Mouse (Mus musculus) forebrain, embryonic 11.5 days (tissue): ENCODE results near the gene Yeats2. TPM values are rescaled to one million over a fixed set of nuclear protein-coding genes. Genes with fewer than 3 reads are reported as not detected.
A peak's percentile ranks its signal among the peaks of the same experiment; 100 is the strongest.

ENCODE experiments used
- ATAC-seq: fragments of 200-750 bp; cut with Nextera tagmentation; replicated peaks from 2 replicates; pipeline ENCODE4 v1.8.0; 2017; ENCODE audit warnings: moderate TSS enrichment; ENCODE audit not compliant: low FRiP score
- DNase-seq: peaks from one replicate; pipeline ENCODE4 v3.0.0-alpha.2; 2017; ENCODE audit warnings: low spot score
- H3K27ac ChIP-seq: fragments of 300-500 bp; sonication (generic); 2 replicates; pipeline ENCODE4 v1.5.1; 2014; ENCODE audit warnings: low read depth, low read length
- H3K27me3 ChIP-seq: fragments of 300-500 bp; sonication (generic); 2 replicates; pipeline ENCODE4 v1.6.1; 2014; ENCODE audit warnings: mild to moderate bottlenecking, low read length, mixed read lengths; ENCODE audit not compliant: control insufficient read depth, insufficient read depth
- H3K36me3 ChIP-seq: fragments of 300-500 bp; sonication (generic); 2 replicates; pipeline ENCODE4 v1.6.1; 2014; ENCODE audit warnings: mild to moderate bottlenecking, low read length, moderate library complexity, mixed read lengths; ENCODE audit not compliant: control insufficient read depth, insufficient read depth
- H3K4me1 ChIP-seq: fragments of 300-500 bp; sonication (generic); replicated peaks from 2 replicates; pipeline ENCODE4 v1.6.1; 2014; ENCODE audit warnings: low read length, mixed read lengths; ENCODE audit not compliant: control insufficient read depth, insufficient read depth
- H3K4me2 ChIP-seq: fragments of 300-500 bp; sonication (generic); 2 replicates; pipeline ENCODE4 v1.6.1; 2014; ENCODE audit warnings: low read depth, mild to moderate bottlenecking, low read length, moderate library complexity, mixed read lengths; ENCODE audit not compliant: severe bottlenecking
- H3K4me3 ChIP-seq: fragments of 300-500 bp; sonication (generic); 2 replicates; pipeline ENCODE4 v1.5.1; 2014; ENCODE audit warnings: low read depth, low read length
- H3K9ac ChIP-seq: fragments of 300-500 bp; sonication (generic); 2 replicates; pipeline ENCODE4 v1.6.1; 2014; ENCODE audit warnings: low read length
- H3K9me3 ChIP-seq: fragments of 300-500 bp; sonication (generic); 2 replicates; pipeline ENCODE4 v1.6.1; 2016; ENCODE audit warnings: low read length, mixed read lengths; ENCODE audit not compliant: control insufficient read depth
- WGBS: fragments of 180-500 bp; shearing (Covaris S2); extraction: QIAGEN DNeasy Blood & Tissue Kit; methylation state at CpG from one replicate; pipeline ENCODE4 v1.1.7; 2014; 5-methylcytosine and 5-hydroxymethylcytosine counted together
- polyA plus RNA-seq: library from polyadenylated mRNA; unstranded; fragments of >200 nt; fragmentation: Nextera tagmentation; extraction: Ambion mirVana; gene quantifications from 2 replicates; pipeline ENCODE4 v1.2.1, GENCODE M21; 2014

The Yeats2 gene
- polyA plus RNA-seq, 1 experiment from 2014 or later: 51.4 TPM

DNA sequence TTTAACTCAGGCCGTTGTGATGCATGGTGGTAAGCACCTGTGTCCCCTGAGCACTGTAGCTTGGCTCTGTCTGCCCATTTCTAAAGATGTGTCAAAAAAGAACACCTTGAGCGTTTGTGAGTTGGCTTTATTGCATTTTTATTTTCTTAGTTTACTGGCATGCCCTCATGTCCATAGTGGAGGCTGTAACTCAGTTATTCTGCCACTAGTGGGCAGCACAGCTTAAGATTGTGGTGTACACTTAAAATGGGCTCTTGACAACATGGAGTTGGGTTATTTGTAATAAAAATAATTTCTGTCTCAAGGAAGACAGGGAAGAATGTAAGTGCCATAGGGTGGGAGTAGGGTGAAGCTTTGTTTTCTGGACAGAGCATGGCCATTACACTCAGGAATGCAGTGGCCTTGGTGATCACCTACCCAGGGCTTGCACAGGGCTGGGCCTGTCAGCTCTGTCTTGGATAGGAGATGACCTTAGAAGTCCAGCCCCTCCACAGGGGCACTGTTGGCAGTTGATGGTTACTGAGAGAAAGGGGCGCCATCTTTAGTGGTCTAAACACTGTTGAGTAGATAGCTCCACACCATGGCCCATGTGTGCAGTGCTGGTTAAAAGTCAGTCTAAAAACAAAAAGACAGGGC is 72.8 kb downstream of the Yeats2 start:
- Histone ChIP-seq H3K4me3 (no peak overlapping the region), H3K27me3 (no peaks in the 10 kb centered on the region), H3K36me3 (peaks cover 25% of the 10 kb centered on the region), H3K27ac (no peak overlapping the region), H3K9me3 (no peaks in the 10 kb centered on the region), H3K9ac (no peak overlapping the region), H3K4me1 (no peaks in the 10 kb centered on the region), H3K4me2 (no peak overlapping the region)
- WGBS: 85% methylated on average over 3 of the region's 3 CpGs
- no peak for ATAC-seq
- DNase-seq: no peak

DNA sequence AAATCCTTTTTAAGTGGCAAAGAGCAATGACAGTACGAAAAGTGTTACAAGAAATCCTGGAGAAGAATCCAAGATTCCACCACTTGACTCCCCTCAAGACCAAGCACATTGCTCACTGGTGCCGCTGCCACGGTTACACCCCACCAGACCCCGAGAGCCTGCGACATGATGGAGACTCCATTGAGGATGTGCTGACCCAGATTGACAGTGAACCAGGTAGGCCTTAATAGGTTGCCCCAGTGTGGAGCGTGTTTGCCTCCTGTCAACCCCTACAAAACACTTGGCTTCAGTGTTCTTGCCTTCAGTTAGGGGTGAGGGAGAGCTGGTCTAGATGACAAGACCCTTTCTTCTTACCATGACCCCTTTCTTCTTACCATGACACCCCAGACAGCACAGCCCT is 81.9 kb downstream of the Yeats2 start:
- Histone ChIP-seq H3K9me3 (no peaks in the 10 kb centered on the region), H3K27me3 (no peaks in the 10 kb centered on the region), H3K4me3 (no peak overlapping the region), H3K4me2 (no peak overlapping the region), H3K9ac (no peak overlapping the region), H3K4me1 (no peaks in the 10 kb centered on the region), H3K27ac (no peak overlapping the region), H3K36me3 (peaks cover 34% of the 10 kb centered on the region)
- 97% methylated on average over 6 of the region's 6 CpGs for WGBS
- DNase-seq (no peak), ATAC-seq (no peak)

DNA sequence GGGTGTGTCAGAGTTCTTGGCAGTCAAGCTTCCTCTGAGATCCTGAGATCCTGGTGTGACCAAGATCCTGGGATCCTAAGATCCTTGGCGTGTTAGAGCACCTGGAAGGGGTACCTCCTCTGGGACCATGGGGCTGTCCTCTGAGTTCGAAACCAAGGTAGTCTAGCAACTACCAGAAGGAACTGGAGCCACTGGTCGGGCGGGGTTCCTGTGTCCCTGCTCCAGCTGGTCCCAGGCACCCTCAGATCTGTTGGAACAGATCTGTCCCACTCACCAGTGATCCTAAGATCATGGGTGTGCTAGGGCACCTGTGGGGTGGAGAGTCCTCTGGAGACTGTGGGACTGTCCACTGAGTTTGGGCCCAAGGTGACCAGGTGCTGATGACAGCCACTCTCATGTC is 85.8 kb downstream of the Yeats2 start:
- no peak overlapping the region for H3K4me3 ChIP-seq
- H3K27me3 ChIP-seq: no peaks in the 10 kb centered on the region
- no peaks in the 10 kb centered on the region for H3K9me3 ChIP-seq
- ATAC-seq (no peak), DNase-seq (no peak)
- 89% methylated on average over 4 of the region's 4 CpGs for WGBS
- no peaks in the 10 kb centered on the region for H3K4me1 ChIP-seq
- peaks cover 28% of the 10 kb centered on the region for H3K36me3 ChIP-seq
- H3K27ac ChIP-seq: no peak overlapping the region
- H3K9ac ChIP-seq: no peak overlapping the region
- no peak overlapping the region for H3K4me2 ChIP-seq

DNA sequence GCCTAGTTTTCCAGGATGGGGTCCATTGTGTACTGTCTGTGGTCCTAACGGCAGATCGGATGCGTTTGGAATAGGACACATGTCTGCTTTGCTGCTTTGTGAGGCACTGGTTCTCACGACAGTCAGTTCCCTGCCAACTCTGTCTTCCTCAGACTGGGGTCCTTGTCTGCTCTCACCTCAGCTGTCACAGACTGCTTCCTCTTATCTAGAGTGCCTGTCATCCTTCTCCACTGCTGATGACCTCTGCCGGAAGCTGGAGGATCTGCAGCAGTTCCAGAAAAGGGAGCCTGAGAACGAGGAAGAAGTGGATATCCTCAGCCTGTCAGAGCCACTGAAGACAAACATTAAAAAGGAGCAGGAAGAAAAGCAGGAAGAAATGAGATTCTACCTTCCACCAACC is 86.6 kb downstream of the Yeats2 start:
- H3K4me3 ChIP-seq: no peak overlapping the region
- H3K27me3 ChIP-seq: no peaks in the 10 kb centered on the region
- DNase-seq (no peak), ATAC-seq (no peak)
- H3K27ac ChIP-seq: no peak overlapping the region
- 80% methylated on average over 6 of the region's 6 CpGs for WGBS
- H3K9me3 ChIP-seq: no peaks in the 10 kb centered on the region
- no peak overlapping the region for H3K4me2 ChIP-seq
- H3K4me1 ChIP-seq: no peaks in the 10 kb centered on the region
- peaks cover 25% of the 10 kb centered on the region for H3K36me3 ChIP-seq
- H3K9ac ChIP-seq: no peak overlapping the region

DNA sequence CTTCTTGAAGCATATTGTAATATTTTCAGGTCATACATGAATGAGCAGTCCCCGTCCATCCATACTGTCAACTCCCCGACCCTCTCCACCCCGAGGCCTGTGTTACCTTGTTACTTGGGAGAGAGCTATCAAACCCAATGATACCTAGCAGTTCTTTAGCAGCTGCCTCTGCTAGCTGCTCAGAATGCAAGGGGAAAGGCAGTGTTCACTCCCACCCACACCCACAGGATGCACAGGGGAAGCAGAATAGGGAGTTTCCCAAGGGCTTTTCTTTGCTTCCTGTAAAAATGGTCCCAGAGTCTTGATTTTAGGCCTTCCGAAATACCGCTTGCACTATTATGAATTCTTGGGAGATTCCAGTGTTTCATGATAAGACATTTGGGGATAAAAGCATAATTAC is 87.3 kb downstream of the Yeats2 start:
- H3K27me3 ChIP-seq: no peaks in the 10 kb centered on the region
- H3K27ac ChIP-seq: no peak overlapping the region
- no peak for ATAC-seq
- no peak overlapping the region for H3K9ac ChIP-seq
- H3K9me3 ChIP-seq: no peaks in the 10 kb centered on the region
- peaks cover 21% of the 10 kb centered on the region; the same call in 1 of the 2 replicates for H3K36me3 ChIP-seq
- peak; percentile 16 for DNase-seq
- H3K4me2 ChIP-seq: no peak overlapping the region
- 96% methylated on average over 5 of the region's 5 CpGs for WGBS
- no peaks in the 10 kb centered on the region for H3K4me1 ChIP-seq
- no peak overlapping the region for H3K4me3 ChIP-seq

DNA sequence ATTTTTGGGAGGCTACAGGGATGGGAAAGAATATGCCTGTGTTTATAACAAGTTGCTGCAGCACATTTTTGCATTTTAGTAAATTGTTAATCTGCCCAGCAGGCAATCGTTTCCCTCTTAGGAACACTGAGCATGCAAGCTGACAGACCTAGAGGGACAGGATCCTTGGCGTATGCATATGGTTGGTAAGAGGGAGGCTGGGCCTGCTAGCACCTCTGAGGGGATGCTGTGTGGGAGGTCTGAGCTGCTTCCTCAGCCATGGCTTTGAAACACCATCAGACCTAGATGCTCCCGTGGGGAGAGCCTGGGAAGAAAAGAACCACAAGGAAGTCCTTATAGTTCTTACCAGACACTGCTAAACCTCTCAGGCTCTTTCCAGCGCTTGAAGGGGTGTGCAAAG is 93.5 kb downstream of the Yeats2 start:
- DNase-seq: no peak
- H3K27me3 ChIP-seq: no peaks in the 10 kb centered on the region
- H3K9ac ChIP-seq: no peak overlapping the region
- H3K4me1 ChIP-seq: no peaks in the 10 kb centered on the region
- H3K4me2 ChIP-seq: no peak overlapping the region
- no peak overlapping the region for H3K4me3 ChIP-seq
- H3K36me3 ChIP-seq: peaks cover 7% of the 10 kb centered on the region; the same call in 1 of the 2 replicates
- H3K9me3 ChIP-seq: no peaks in the 10 kb centered on the region
- no peak overlapping the region for H3K27ac ChIP-seq
- WGBS: 80% methylated on average over 4 of the region's 4 CpGs
- ATAC-seq: no peak

DNA sequence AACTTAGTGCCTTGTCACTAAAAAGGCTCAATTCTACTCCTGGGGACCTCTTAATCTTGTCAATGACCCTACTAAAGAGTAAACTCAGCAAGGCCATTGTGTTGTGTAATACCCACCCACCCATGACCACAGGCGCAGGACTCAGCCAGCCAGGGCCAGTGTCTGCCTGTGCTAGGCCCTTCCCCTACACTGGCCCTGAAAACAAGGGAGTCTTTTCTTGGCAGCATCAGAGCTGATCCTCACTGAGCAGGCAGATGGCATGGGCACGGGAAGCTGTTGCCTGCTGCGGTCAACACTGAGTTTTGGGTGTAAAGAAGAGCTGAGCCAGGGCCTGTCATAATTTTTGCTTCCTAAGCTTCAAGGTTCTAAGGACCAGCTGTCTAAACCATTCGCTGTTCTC is 96.6 kb downstream of the Yeats2 start:
- 48% methylated on average over 4 of the region's 4 CpGs for WGBS
- H3K27ac ChIP-seq: no peak overlapping the region
- H3K4me1 ChIP-seq: peaks cover 4% of the 10 kb centered on the region; the same call in 1 of the 2 replicates
- no peak overlapping the region for H3K9ac ChIP-seq
- ATAC-seq (no peak), DNase-seq (no peak)
- H3K36me3 ChIP-seq: no peaks in the 10 kb centered on the region
- no peak overlapping the region for H3K4me2 ChIP-seq
- no peaks in the 10 kb centered on the region for H3K27me3 ChIP-seq
- no peak overlapping the region for H3K4me3 ChIP-seq
- H3K9me3 ChIP-seq: no peaks in the 10 kb centered on the region

DNA sequence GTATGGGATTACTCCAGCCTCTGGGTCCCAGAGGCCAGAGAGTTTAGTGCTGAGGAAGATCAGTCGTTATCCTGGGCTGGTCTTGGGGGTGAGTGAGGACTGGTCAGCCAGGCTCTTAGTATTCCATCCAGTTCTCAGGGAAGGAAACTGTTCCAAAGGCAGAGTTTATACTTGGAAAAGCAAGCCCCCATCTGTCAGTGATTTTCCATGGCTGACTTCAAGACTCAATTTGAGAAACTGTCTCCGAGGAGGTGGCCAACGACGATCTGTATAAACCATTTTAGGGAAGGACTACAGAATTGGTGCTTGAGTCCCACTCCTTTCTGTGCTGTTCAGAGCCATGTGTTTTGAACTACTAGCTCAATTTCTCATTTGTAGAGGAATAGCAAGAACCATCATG is 97.8 kb downstream of the Yeats2 start:
- no peak for DNase-seq
- no peak overlapping the region for H3K27ac ChIP-seq
- ATAC-seq: no peak
- no peaks in the 10 kb centered on the region for H3K9me3 ChIP-seq
- H3K4me3 ChIP-seq: no peak overlapping the region
- no peak overlapping the region for H3K4me2 ChIP-seq
- 91% methylated on average over 4 of the region's 4 CpGs for WGBS
- H3K9ac ChIP-seq: no peak overlapping the region
- no peaks in the 10 kb centered on the region for H3K27me3 ChIP-seq
- H3K36me3 ChIP-seq: no peaks in the 10 kb centered on the region
- H3K4me1 ChIP-seq: peaks cover 4% of the 10 kb centered on the region; the same call in 1 of the 2 replicates
